Mouse (Mus musculus) midbrain, postnatal 0 days (tissue): ENCODE results near the gene Zc3h15. TPM values are rescaled to one million over a fixed set of nuclear protein-coding genes. Genes with fewer than 3 reads are reported as not detected.

ENCODE experiments used
- ATAC-seq: fragments of 200-750 bp; cut with Nextera tagmentation; 2 replicates; pipeline ENCODE4 v1.8.0; 2017; ENCODE audit warnings: moderate number of reproducible peaks, mild to moderate bottlenecking, moderate TSS enrichment, moderate library complexity; ENCODE audit not compliant: low FRiP score
- DNase-seq: peaks from one replicate; pipeline ENCODE4 v3.0.0-alpha.2; 2015; ENCODE audit warnings: low spot score
- H3K27ac ChIP-seq: fragments of 300-500 bp; sonication (generic); 2 replicates; pipeline ENCODE4 v1.5.1; 2014; ENCODE audit warnings: low read depth, mild to moderate bottlenecking, low read length, mixed read lengths
- H3K27me3 ChIP-seq: fragments of 300-500 bp; sonication (generic); 2 replicates; pipeline ENCODE4 v1.6.1; 2014; ENCODE audit warnings: low read length, control low read depth, mixed read lengths; ENCODE audit not compliant: insufficient read depth
- H3K36me3 ChIP-seq: fragments of 300-500 bp; sonication (generic); 2 replicates; pipeline ENCODE4 v1.6.1; 2014; ENCODE audit warnings: low read length, control low read depth, mixed read lengths; ENCODE audit not compliant: insufficient read depth
- H3K4me1 ChIP-seq: fragments of 300-500 bp; sonication (generic); 2 replicates; pipeline ENCODE4 v1.6.1; 2014; ENCODE audit warnings: mild to moderate bottlenecking, control low read depth, antibody characterized with exemption, low read length, mixed read lengths; ENCODE audit not compliant: insufficient read depth
- H3K4me2 ChIP-seq: fragments of 300-500 bp; sonication (generic); 2 replicates; pipeline ENCODE4 v1.6.1; 2014; ENCODE audit warnings: low read depth, mild to moderate bottlenecking, low read length, mixed read lengths; ENCODE audit not compliant: poor library complexity, severe bottlenecking
- H3K4me3 ChIP-seq: fragments of 300-500 bp; sonication (generic); 2 replicates; pipeline ENCODE4 v1.5.1; 2014; ENCODE audit warnings: low read depth, mild to moderate bottlenecking, low read length, moderate library complexity
- H3K9ac ChIP-seq: fragments of 300-500 bp; sonication (generic); replicated peaks from 2 replicates; pipeline ENCODE4 v1.6.1; 2014; ENCODE audit warnings: mild to moderate bottlenecking, low read length, moderate library complexity, mixed read lengths; ENCODE audit not compliant: poor library complexity, severe bottlenecking
- H3K9me3 ChIP-seq: fragments of 300-500 bp; sonication (generic); 2 replicates; pipeline ENCODE4 v1.6.1; 2016; ENCODE audit warnings: low read length, control low read depth
- CTCF ChIP-seq: IDR thresholded peaks from 2 replicates; pipeline ENCODE4 v1.5.1; 2016; ENCODE audit warnings: antibody characterized with exemption, mild to moderate bottlenecking
- WGBS: fragments of 180-500 bp; shearing (Covaris S2); extraction: QIAGEN DNeasy Blood & Tissue Kit; methylation state at CpG from one replicate; pipeline ENCODE4 v1.1.7; 2014; 5-methylcytosine and 5-hydroxymethylcytosine counted together
- polyA plus RNA-seq: library from polyadenylated mRNA; unstranded; fragments of >200 nt; fragmentation: Nextera tagmentation; extraction: Ambion mirVana; gene quantifications from 2 replicates; pipeline ENCODE4 v1.2.1, GENCODE M21; 2015
- total RNA-seq: library from RNA; depleted of rRNA; stranded (reverse); fragments of >200 nt; gene quantifications from 2 replicates; pipeline ENCODE4 v1.2.3, GENCODE M21; 2014

The Zc3h15 gene
- total and polyA plus RNA-seq, 2 experiments from 2014 or later, result 89.0 to 196 TPM

- Histone ChIP-seq H3K4me3 (no peak overlapping the region), H3K27ac (no peak overlapping the region), H3K4me1 (no peaks in the 10 kb centered on the region), H3K9me3 (no peaks in the 10 kb centered on the region), H3K9ac (no peak overlapping the region), H3K36me3 (no peaks in the 10 kb centered on the region), H3K27me3 (no peaks in the 10 kb centered on the region), H3K4me2 (no peak overlapping the region)
- 76% methylated on average over 11 of the region's 11 CpGs for WGBS
- DNase-seq (no peak), ATAC-seq (no peak)
- no peak for TF ChIP-seq CTCF
Observed at GRCm38 (mm10) chr2:83695345-83696247, 51.4 kb downstream of the Zc3h15 start.

- Histone ChIP-seq H3K9ac (no peak overlapping the region), H3K9me3 (no peaks in the 10 kb centered on the region), H3K4me2 (no peak overlapping the region), H3K27me3 (no peaks in the 10 kb centered on the region), H3K4me1 (no peaks in the 10 kb centered on the region), H3K27ac (no peak overlapping the region), H3K36me3 (no peaks in the 10 kb centered on the region), H3K4me3 (no peak overlapping the region)
- peak; percentile 36 for TF ChIP-seq CTCF
- ATAC-seq, result no peak
- DNase-seq, result no peak
- 91% methylated on average over 1 of the region's 1 CpGs for WGBS
Observed at GRCm38 (mm10) chr2:83698484-83698883, 54.2 kb downstream of the Zc3h15 start.

DNA sequence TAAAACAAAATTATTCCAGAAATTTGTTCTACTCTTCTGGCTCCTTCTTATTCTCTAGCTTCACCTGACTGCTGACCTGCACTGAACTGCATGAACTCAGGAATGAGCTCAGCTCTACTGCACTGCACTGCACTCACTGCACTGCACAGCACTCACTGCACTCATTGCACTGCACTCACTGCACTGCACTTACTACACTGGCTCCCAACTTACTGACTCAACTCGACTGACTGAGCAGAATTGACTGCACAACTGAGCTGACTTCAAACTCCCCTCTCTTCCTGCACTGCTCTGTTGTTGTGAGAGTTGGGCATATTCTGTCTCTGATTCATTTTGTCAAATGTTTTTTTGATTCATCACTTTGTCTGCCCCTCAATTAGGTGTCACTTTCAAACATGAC is 55.1 kb downstream of the Zc3h15 start:
- Histone ChIP-seq H3K27ac (no peak overlapping the region), H3K4me2 (no peak overlapping the region), H3K27me3 (no peaks in the 10 kb centered on the region), H3K4me1 (no peaks in the 10 kb centered on the region), H3K36me3 (no peaks in the 10 kb centered on the region), H3K9me3 (no peaks in the 10 kb centered on the region), H3K9ac (no peak overlapping the region), H3K4me3 (no peak overlapping the region)
- no peak for TF ChIP-seq CTCF
- ATAC-seq (no peak), DNase-seq (no peak)
- WGBS, result 36% methylated on average over 1 of the region's 1 CpGs

- no peak overlapping the region for H3K27ac ChIP-seq
- H3K36me3 ChIP-seq, result no peaks in the 10 kb centered on the region
- DNase-seq, result no peak
- 77% methylated on average over 4 of the region's 4 CpGs for WGBS
- no peak for ATAC-seq
- H3K4me3 ChIP-seq, result no peak overlapping the region
- H3K9ac ChIP-seq, result no peak overlapping the region
- no peak overlapping the region for H3K4me2 ChIP-seq
- no peaks in the 10 kb centered on the region for H3K9me3 ChIP-seq
- H3K27me3 ChIP-seq, result no peaks in the 10 kb centered on the region
- TF ChIP-seq CTCF, result no peak
- H3K4me1 ChIP-seq, result no peaks in the 10 kb centered on the region
Observed at GRCm38 (mm10) chr2:83700667-83701066, 56.4 kb downstream of the Zc3h15 start.

DNA sequence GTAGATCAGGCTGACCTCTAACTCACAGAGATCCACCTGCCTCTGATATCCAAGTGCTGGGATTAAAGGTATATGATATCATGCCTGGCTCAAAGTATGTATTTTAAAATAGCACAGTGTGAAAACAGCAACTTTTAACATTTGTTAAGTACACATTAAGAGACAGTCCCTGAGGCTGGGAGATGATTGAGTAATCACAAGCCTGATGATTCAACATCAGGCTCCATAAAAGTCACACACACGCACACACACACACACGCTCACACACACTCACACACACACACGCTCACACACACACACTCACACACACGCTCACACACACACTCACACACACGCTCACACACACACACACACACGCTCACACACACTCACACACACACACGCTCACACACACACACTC is 58.2 kb downstream of the Zc3h15 start:
- Histone ChIP-seq H3K27me3 (no peaks in the 10 kb centered on the region), H3K9ac (no peak overlapping the region), H3K9me3 (no peaks in the 10 kb centered on the region), H3K4me3 (no peak overlapping the region), H3K36me3 (no peaks in the 10 kb centered on the region), H3K27ac (no peak overlapping the region), H3K4me2 (no peak overlapping the region), H3K4me1 (no peaks in the 10 kb centered on the region)
- DNase-seq (no peak), ATAC-seq (no peak)
- TF ChIP-seq CTCF, result no peak
- 99% methylated on average over 7 of the region's 7 CpGs for WGBS

GRCm38 (mm10) chr2:83705580-83706158 is 61.4 kb downstream of the Zc3h15 start:
- H3K27me3 ChIP-seq, result no peaks in the 10 kb centered on the region
- no peaks in the 10 kb centered on the region for H3K4me1 ChIP-seq
- no peaks in the 10 kb centered on the region for H3K9me3 ChIP-seq
- 91% methylated on average over 9 of the region's 9 CpGs for WGBS
- H3K27ac ChIP-seq, result no peak overlapping the region
- H3K4me3 ChIP-seq, result no peak overlapping the region
- H3K9ac ChIP-seq, result no peak overlapping the region
- no peaks in the 10 kb centered on the region for H3K36me3 ChIP-seq
- no peak for TF ChIP-seq CTCF
- no peak overlapping the region for H3K4me2 ChIP-seq
- no peak for DNase-seq
- no peak for ATAC-seq
